ENCODE assay signal across 18 mouse cellular contexts in genomic region chr16:86250021-86250420, GRCm38 (mm10).
DNase-seq lines count a peak whose midpoint lies in the region; ATAC-seq and TF ChIP-seq lines count a peak whose summit lies in the region.
"Had no signal": no experiment of that assay in that cellular context is flagged by ENCODE, and none has a peak within 500 bp of the region (broad histone marks: within the 10 kb centered on the region; RNA-seq: fewer than 3 reads in every experiment).

No protein-coding gene starts in this region.

- H3K4me3 ChIP-seq in heart, embryonic 10.5 days: no peak overlapping the region
- no peak overlapping the region for H3K4me3 ChIP-seq in lung, adult 2 months (replicated peaks; ENCODE audit: extremely low read depth, low read depth, low read length)
- H3K4me3 ChIP-seq: forebrain, embryonic 10.5 days; heart, embryonic 13.5 days; midbrain, embryonic 13.5 days; neural tube, embryonic 12.5 days had no signal

- no peaks in the 10 kb centered on the region for H3K4me1 ChIP-seq in heart, embryonic 10.5 days
- H3K4me1 ChIP-seq in lung, adult 2 months (ENCODE audit: control insufficient read depth, insufficient read depth, low read length): no peaks in the 10 kb centered on the region
- H3K4me1 ChIP-seq: forebrain, embryonic 10.5 days; midbrain, embryonic 13.5 days; neural tube, embryonic 12.5 days had no signal

- no peak for TF ChIP-seq POLR2A in lung, adult 2 months (IDR thresholded peaks at IDR 0.05; ENCODE audit: borderline replicate concordance, extremely low read depth, low read depth, low read length)

- no peaks in the 10 kb centered on the region for H3K27me3 ChIP-seq in heart, embryonic 10.5 days (ENCODE audit: insufficient read depth, poor library complexity, severe bottlenecking)
- H3K27me3 ChIP-seq: heart, embryonic 13.5 days; midbrain, embryonic 13.5 days; neural tube, embryonic 12.5 days; Patski had no signal

- H3K9me3 ChIP-seq in heart, embryonic 10.5 days: no peaks in the 10 kb centered on the region
- H3K9me3 ChIP-seq: forebrain, embryonic 10.5 days; heart, embryonic 13.5 days; midbrain, embryonic 13.5 days; neural tube, embryonic 12.5 days had no signal

- WGBS in heart, embryonic 10.5 days: 92% methylated on average over 6 of the region's 6 CpGs
- WGBS in lung, adult 2 months: 60% methylated on average over 6 of the region's 6 CpGs

- H3K36me3 ChIP-seq in heart, embryonic 10.5 days: no peaks in the 10 kb centered on the region
- H3K36me3 ChIP-seq: forebrain, embryonic 10.5 days; heart, embryonic 13.5 days; midbrain, embryonic 13.5 days; neural tube, embryonic 12.5 days had no signal

- H3K27ac ChIP-seq in heart, embryonic 10.5 days: no peak overlapping the region
- H3K27ac ChIP-seq: forebrain, embryonic 10.5 days; heart, embryonic 13.5 days; midbrain, embryonic 13.5 days; neural tube, embryonic 12.5 days had no signal

- no peak for TF ChIP-seq CTCF in lung, adult 2 months (IDR thresholded peaks at IDR 0.05; ENCODE audit: insufficient read depth, low read length)

- DNase-seq in heart, adult 18-20 months: peak; percentile 36 to 61
- no peak for DNase-seq in heart, embryonic 10.5 days (ENCODE audit: low spot score)
- peak; percentile 5 for DNase-seq in lung, adult 2 months
- DNase-seq in lung, postnatal 10 days: no peak
- peak; percentile 27 for DNase-seq in adrenal gland, postnatal 14 days
- DNase-seq in embryo, embryonic 11 days: no peak
- DNase-seq: cerebellum, postnatal 14 days; forebrain, postnatal 0 days; gastrocnemius, postnatal 10 days; kidney, adult 11 months; layer of hippocampus, postnatal 36 days; thymus, postnatal 14 days had no signal

- ATAC-seq in frontal cortex, adult (ENCODE audit: low TSS enrichment): no peak
- ATAC-seq: forebrain, postnatal 0 days; midbrain, embryonic 13.5 days; Patski had no signal

Comparison
In these comparisons a context has a peak if more than half of its experiments do, and no peak if none do; other contexts are left out.
1. DNase-seq: peak in heart, adult 18-20 months (2 of 2), lung, adult 2 months (single experiment) and adrenal gland, postnatal 14 days (single experiment); none in heart, embryonic 10.5 days (single experiment), lung, postnatal 10 days (single experiment) and embryo, embryonic 11 days (single experiment).